Mouse (Mus musculus): ENCODE data around the gene Echdc3.

GRCm38 (mm10) chr2:6227059-6227445 is 14.2 kb upstream of the Echdc3 start:
- no peak for TF ChIP-seq FLI1 (IDR thresholded peaks at IDR 0.05; ENCODE audit: low read length)
- TF ChIP-seq GATA1 (IDR thresholded peaks at IDR 0.05; ENCODE audit: borderline replicate concordance, low read length), result no peak
